Mouse (Mus musculus) brain, embryonic 14.5 days (tissue): Measurements from ENCODE around the gene Slc9b1. TPM values are rescaled to one million over a fixed set of nuclear protein-coding genes. Genes with fewer than 3 reads are reported as not detected.

Experiments
- DNase-seq: peaks from one replicate; pipeline ENCODE4 v3.0.0-alpha.2; 2011; ENCODE audit warnings: low read depth
- CTCF ChIP-seq: fragments of 200-500 bp; IDR thresholded peaks from 2 replicates; pipeline ENCODE4 v1.5.1; 2012; ENCODE audit warnings: inconsistent platforms, mild to moderate bottlenecking, moderate library complexity, borderline replicate concordance; ENCODE audit not compliant: insufficient read depth, insufficient read length; ENCODE audit errors: extremely low read depth
- POLR2A ChIP-seq: fragments of 200-500 bp; IDR thresholded peaks from 2 replicates; pipeline ENCODE4 v1.6.1; 2012; ENCODE audit warnings: mild to moderate bottlenecking, inconsistent platforms, borderline replicate concordance; ENCODE audit not compliant: poor library complexity, insufficient read depth, insufficient read length, severe bottlenecking; ENCODE audit errors: extremely low read depth
- polyA plus RNA-seq: library from polyadenylated mRNA; depleted of rRNA; stranded (reverse); fragments of >200 nt; gene quantifications from 2 replicates; pipeline ENCODE4 v1.2.3, GENCODE M21; 2012

Gene Slc9b1
- polyA plus RNA-seq, 1 experiment, result not detected

DNA sequence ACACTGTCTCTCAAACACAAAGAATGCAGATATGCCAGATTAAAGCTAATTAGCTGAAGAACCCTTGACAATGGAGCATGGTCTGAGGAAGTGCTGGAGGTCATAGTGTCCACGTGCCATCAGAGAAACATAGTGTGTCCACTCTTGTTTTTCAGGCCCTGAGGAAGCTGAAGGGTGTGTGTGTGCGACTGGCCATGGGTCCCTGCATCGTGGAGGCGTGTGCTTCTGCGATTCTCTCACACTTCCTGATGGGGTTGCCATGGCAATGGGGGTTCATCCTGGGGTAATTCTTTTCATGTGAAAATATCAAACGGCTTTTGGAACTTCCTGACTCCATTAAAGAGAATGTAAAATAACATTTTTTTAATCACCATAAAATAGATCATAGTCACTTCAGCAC, 23.5 kb upstream of the Slc9b1 start:
- TF ChIP-seq POLR2A, result no peak
- no peak for TF ChIP-seq CTCF
- DNase-seq, result peak; percentile 14

GRCm38 (mm10) chr3:135327176-135327575, 20.7 kb upstream of the Slc9b1 start:
- no peak for DNase-seq
- TF ChIP-seq POLR2A, result no peak
- TF ChIP-seq CTCF, result no peak

- no peak for TF ChIP-seq POLR2A
- peak; percentile 12; the same call in 1 of the 2 replicates for TF ChIP-seq CTCF
- no peak for DNase-seq
These were observed 20.2 kb upstream of the Slc9b1 start for GRCm38 (mm10) chr3:135327601-135328000.

DNA sequence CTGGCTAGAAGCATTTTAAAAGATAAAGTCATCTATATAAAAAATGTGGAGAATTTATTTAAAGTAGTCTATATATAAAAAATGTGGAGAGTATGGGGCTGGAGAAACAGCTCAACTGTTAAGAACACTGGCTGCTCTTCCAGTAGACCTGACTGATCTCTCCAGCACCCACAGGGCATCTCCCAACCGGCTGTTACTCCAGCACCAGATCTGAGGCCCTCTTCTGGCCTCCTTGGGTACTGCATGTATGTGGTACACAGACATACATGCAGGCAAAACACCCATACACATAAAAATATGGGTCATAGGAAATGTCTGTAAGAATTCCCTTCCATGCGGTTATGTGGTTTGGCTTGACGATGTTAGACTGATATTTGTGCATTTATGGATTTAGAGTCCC, 19.3 kb upstream of the Slc9b1 start:
- TF ChIP-seq CTCF, result peak; percentile 40; the same call in 1 of the 2 replicates
- no peak for TF ChIP-seq POLR2A
- peak; percentile 46 for DNase-seq

- no peak for DNase-seq
- TF ChIP-seq POLR2A (no peak), CTCF (no peak)
These were observed 15.1 kb upstream of the Slc9b1 start for GRCm38 (mm10) chr3:135332691-135333090.

GRCm38 (mm10) chr3:135333763-135334162, 14.1 kb upstream of the Slc9b1 start:
- DNase-seq, result no peak
- TF ChIP-seq POLR2A (no peak), CTCF (no peak)

GRCm38 (mm10) chr3:135349022-135349421, 1.2 kb downstream of the Slc9b1 start:
- TF ChIP-seq POLR2A (no peak), CTCF (no peak)
- peak; percentile 4 for DNase-seq

DNA sequence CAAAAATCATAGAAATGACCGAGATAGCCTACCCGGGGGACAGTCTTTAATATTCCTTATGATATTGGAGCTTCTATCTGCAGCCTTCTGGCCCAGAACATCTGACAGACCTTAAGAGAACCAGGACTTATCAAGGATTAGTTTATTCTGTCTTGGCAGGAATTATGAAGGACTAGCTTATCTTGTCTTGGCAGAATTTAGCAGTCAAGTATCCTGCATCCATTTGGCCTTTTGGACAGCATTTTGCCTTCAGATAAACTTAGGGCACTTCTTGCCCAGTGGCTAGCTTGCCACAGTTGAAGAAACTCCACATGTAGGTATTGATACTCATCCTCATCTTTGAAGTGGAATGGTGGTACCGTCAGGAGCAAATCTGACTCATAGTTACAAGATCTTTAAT, 4.0 kb downstream of the Slc9b1 start:
- TF ChIP-seq CTCF (no peak), POLR2A (no peak)

DNA sequence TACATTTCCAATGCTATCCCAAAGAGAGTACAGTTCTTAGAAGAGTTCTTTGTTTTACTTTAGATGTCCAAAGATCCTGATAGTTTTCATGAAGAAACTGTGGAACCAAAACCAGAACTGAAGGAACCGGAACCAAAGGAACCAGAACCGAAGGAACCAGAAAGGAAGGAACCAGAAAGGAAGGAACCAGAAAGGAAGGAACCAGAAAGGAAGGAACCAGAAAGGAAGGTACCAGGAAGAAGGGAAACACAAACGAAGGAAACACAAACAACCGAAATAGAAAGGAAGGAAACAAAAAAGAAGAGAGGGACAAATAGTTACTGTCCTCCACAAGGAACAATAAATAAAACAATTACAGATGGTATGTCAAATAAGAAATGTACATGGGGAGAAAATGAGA, 9.6 kb downstream of the Slc9b1 start:
- DNase-seq, result no peak
- TF ChIP-seq CTCF (no peak), POLR2A (no peak)

More for the DNA sequence above, 4.0 kb downstream of the Slc9b1 start:
- no peak for DNase-seq

GRCm38 (mm10) chr3:135375836-135376235, 28.0 kb downstream of the Slc9b1 start:
- TF ChIP-seq POLR2A (no peak), CTCF (no peak)
- no peak for DNase-seq

DNA sequence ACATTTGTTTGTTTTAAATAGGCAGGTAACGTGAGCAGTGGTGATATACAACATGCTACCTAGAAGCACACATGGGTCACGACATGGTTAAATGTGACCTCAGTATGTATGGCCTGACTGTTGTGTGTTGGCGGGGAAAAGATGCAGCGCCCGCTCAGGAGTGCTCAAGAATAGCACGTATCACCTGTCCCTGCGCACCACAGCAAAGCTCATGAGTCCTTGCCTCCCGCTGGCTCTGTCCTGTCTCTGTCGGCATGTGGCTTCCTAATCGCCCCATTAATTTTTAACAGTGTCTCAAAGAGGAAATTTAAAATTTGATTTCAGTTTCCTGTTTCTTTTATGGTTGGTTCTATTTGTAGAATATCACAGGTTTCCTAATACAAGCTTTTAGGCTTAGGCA, 29.6 kb downstream of the Slc9b1 start:
- TF ChIP-seq POLR2A (no peak), CTCF (no peak)
- DNase-seq, result no peak

- no peak for DNase-seq
- TF ChIP-seq CTCF (no peak), POLR2A (no peak)
These were observed 32.0 kb downstream of the Slc9b1 start for GRCm38 (mm10) chr3:135379868-135380267.
